Mouse (Mus musculus): ENCODE measurements around the gene Bscl2. TPM values are rescaled to one million over a fixed set of nuclear protein-coding genes. Genes with fewer than 3 reads are reported as not detected.
"Not testable (repeated sequence)": the region's sequence is repeated elsewhere in the genome, so short reads cannot be mapped to it uniquely, and the experiment has no call there.

Bscl2 gene
- polyA plus RNA-seq, 1 experiment, result 164 TPM

GRCm38 (mm10) chr19:8881034-8881392 lies 43.7 kb downstream of the Bscl2 start:
- DNase-seq, result no peak
- no peak for TF ChIP-seq CTCF (IDR thresholded peaks at IDR 0.05; ENCODE audit: insufficient read depth, low read length)
- TF ChIP-seq POLR2A (IDR thresholded peaks at IDR 0.05; ENCODE audit: borderline replicate concordance, extremely low read depth, low read depth, low read length), result no peak
- H3K4me1 ChIP-seq (ENCODE audit: control insufficient read depth, insufficient read depth, low read length), result peaks cover 3% of the 10 kb centered on the region
- peak overlapping the region; percentile 76 for H3K4me3 ChIP-seq (replicated peaks; ENCODE audit: extremely low read depth, low read depth, low read length)
- 8% methylated on average over 3 of the region's 3 CpGs for WGBS

GRCm38 (mm10) chr19:8883616-8884015 lies 46.3 kb downstream of the Bscl2 start, which contains the start of the genes Lbhd1 and Gm49403:
Lbhd1 (plus strand) TSS chr19:8883732.
Gm49403 (plus strand) TSS chr19:8883930.
- peaks cover 6% of the 10 kb centered on the region for H3K4me1 ChIP-seq (ENCODE audit: control insufficient read depth, insufficient read depth, low read length)
- no peak within 1 kb of the TSS for H3K4me3 ChIP-seq (replicated peaks; ENCODE audit: extremely low read depth, low read depth, low read length)
- DNase-seq, result no peak
- WGBS, result 69% methylated on average over 3 of the region's 3 CpGs
- TF ChIP-seq CTCF (IDR thresholded peaks at IDR 0.05; ENCODE audit: insufficient read depth, low read length) (no peak), POLR2A (IDR thresholded peaks at IDR 0.05; ENCODE audit: borderline replicate concordance, extremely low read depth, low read depth, low read length) (no peak)

GRCm38 (mm10) chr19:8886916-8887584 lies 49.8 kb downstream of the Bscl2 start:
- Histone ChIP-seq H3K4me3 (replicated peaks; ENCODE audit: extremely low read depth, low read depth, low read length) (no peak overlapping the region), H3K4me1 (ENCODE audit: control insufficient read depth, insufficient read depth, low read length) (peaks cover 3% of the 10 kb centered on the region; the same call in 1 of the 2 replicates)
- DNase-seq, result no peak
- TF ChIP-seq CTCF (IDR thresholded peaks at IDR 0.05; ENCODE audit: insufficient read depth, low read length) (no peak), POLR2A (IDR thresholded peaks at IDR 0.05; ENCODE audit: borderline replicate concordance, extremely low read depth, low read depth, low read length) (no peak)
- WGBS, result 40% methylated on average over 1 of the region's 1 CpGs

- Histone ChIP-seq H3K4me1 (ENCODE audit: control insufficient read depth, insufficient read depth, low read length) (peaks cover 3% of the 10 kb centered on the region; the same call in 1 of the 2 replicates), H3K4me3 (replicated peaks; ENCODE audit: extremely low read depth, low read depth, low read length) (peak overlapping the region; percentile 96)
- 18% methylated on average over 19 of the region's 19 CpGs for WGBS
- TF ChIP-seq POLR2A (IDR thresholded peaks at IDR 0.05; ENCODE audit: borderline replicate concordance, extremely low read depth, low read depth, low read length), result no peak
- TF ChIP-seq CTCF (IDR thresholded peaks at IDR 0.05; ENCODE audit: insufficient read depth, low read length), result no peak
- DNase-seq, result no peak
Observed at GRCm38 (mm10) chr19:8887585-8888463, 50.6 kb downstream of the Bscl2 start.

- WGBS, result under 1% methylated on average over 58 of the region's 58 CpGs
- no peak for TF ChIP-seq CTCF (IDR thresholded peaks at IDR 0.05; ENCODE audit: insufficient read depth, low read length)
- TF ChIP-seq POLR2A (IDR thresholded peaks at IDR 0.05; ENCODE audit: borderline replicate concordance, extremely low read depth, low read depth, low read length), result no peak; the same call in 1 of the 2 replicates
- Histone ChIP-seq H3K4me1 (ENCODE audit: control insufficient read depth, insufficient read depth, low read length) (peaks cover 3% of the 10 kb centered on the region; the same call in 1 of the 2 replicates), H3K4me3 (replicated peaks; ENCODE audit: extremely low read depth, low read depth, low read length) (peak within 1 kb of the TSS; percentile 96)
- peak; percentile 90 for DNase-seq
Observed at GRCm38 (mm10) chr19:8888511-8889385, 51.5 kb downstream of the Bscl2 start, which contains the start of the genes 1810009A15Rik and Gm49416. 1810009A15Rik (plus strand) TSS chr19:8888853. Gm49416 (plus strand) TSS chr19:8888926.

GRCm38 (mm10) chr19:8892829-8893766 lies 55.8 kb downstream of the Bscl2 start, which contains the start of gene Ints5:
Ints5 (plus strand) TSS chr19:8893005.
- peak; percentile 84; the same call in 1 of the 2 replicates for TF ChIP-seq POLR2A (IDR thresholded peaks at IDR 0.05; ENCODE audit: borderline replicate concordance, extremely low read depth, low read depth, low read length)
- no peak for TF ChIP-seq CTCF (IDR thresholded peaks at IDR 0.05; ENCODE audit: insufficient read depth, low read length)
- Histone ChIP-seq H3K4me3 (replicated peaks; ENCODE audit: extremely low read depth, low read depth, low read length) (peak within 1 kb of the TSS; percentile 87), H3K4me1 (ENCODE audit: control insufficient read depth, insufficient read depth, low read length) (peaks cover 4% of the 10 kb centered on the region; the same call in 1 of the 2 replicates)
- WGBS, result 1% methylated on average over 54 of the region's 54 CpGs
- DNase-seq, result peak; percentile 79

- TF ChIP-seq CTCF (IDR thresholded peaks at IDR 0.05; ENCODE audit: insufficient read depth, low read length) (no peak), POLR2A (IDR thresholded peaks at IDR 0.05; ENCODE audit: borderline replicate concordance, extremely low read depth, low read depth, low read length) (no peak)
- H3K4me1 ChIP-seq (ENCODE audit: control insufficient read depth, insufficient read depth, low read length), result peaks cover 9% of the 10 kb centered on the region; the same call in 1 of the 2 replicates
- WGBS, result 82% methylated on average over 9 of the region's 9 CpGs
- no peak for DNase-seq
- no peak overlapping the region for H3K4me3 ChIP-seq (replicated peaks; ENCODE audit: extremely low read depth, low read depth, low read length)
Observed at GRCm38 (mm10) chr19:8895397-8895960, 58.2 kb downstream of the Bscl2 start.

GRCm38 (mm10) chr19:8896231-8896630 lies 59.0 kb downstream of the Bscl2 start:
- WGBS, result 77% methylated on average over 5 of the region's 5 CpGs
- H3K4me3 ChIP-seq (replicated peaks; ENCODE audit: extremely low read depth, low read depth, low read length); H3K4me1 ChIP-seq (ENCODE audit: control insufficient read depth, insufficient read depth, low read length); DNase-seq: not testable (repeated sequence)
